Mouse (Mus musculus) forebrain, embryonic 16.5 days (tissue): Measurements from ENCODE around the gene Ptpn14. TPM values are rescaled to one million over a fixed set of nuclear protein-coding genes. Genes with fewer than 3 reads are reported as not detected.

Experiments
- ATAC-seq: fragments of 200-750 bp; cut with Nextera tagmentation; 2 replicates; pipeline ENCODE4 v1.8.0; 2017; ENCODE audit warnings: mild to moderate bottlenecking, moderate library complexity
- H3K27ac ChIP-seq: fragments of 300-500 bp; sonication (generic); 2 replicates; pipeline ENCODE4 v1.5.1; 2014; ENCODE audit warnings: low read length, control low read depth
- H3K27me3 ChIP-seq: fragments of 300-500 bp; sonication (generic); replicated peaks from 2 replicates; pipeline ENCODE4 v1.6.1; 2014; ENCODE audit warnings: low read length; ENCODE audit not compliant: control insufficient read depth, insufficient read depth
- H3K36me3 ChIP-seq: fragments of 300-500 bp; sonication (generic); 2 replicates; pipeline ENCODE4 v1.6.1; 2014; ENCODE audit not compliant: control insufficient read depth, insufficient read depth
- H3K4me1 ChIP-seq: fragments of 300-500 bp; sonication (generic); replicated peaks from 2 replicates; pipeline ENCODE4 v1.6.1; 2014; ENCODE audit warnings: low read length; ENCODE audit not compliant: control insufficient read depth, insufficient read depth
- H3K4me2 ChIP-seq: fragments of 300-500 bp; sonication (generic); 2 replicates; pipeline ENCODE4 v1.6.1; 2014; ENCODE audit warnings: mild to moderate bottlenecking, low read length, control low read depth
- H3K4me3 ChIP-seq: fragments of 300-500 bp; sonication (generic); replicated peaks from 2 replicates; pipeline ENCODE4 v1.5.1; 2014; ENCODE audit warnings: mild to moderate bottlenecking, low read length, control low read depth
- H3K9ac ChIP-seq: fragments of 300-500 bp; sonication (generic); replicated peaks from 2 replicates; pipeline ENCODE4 v1.6.1; 2014; ENCODE audit warnings: low read depth, low read length, control low read depth
- H3K9me3 ChIP-seq: fragments of 300-500 bp; sonication (generic); 2 replicates; pipeline ENCODE4 v1.6.1; 2016; ENCODE audit warnings: low read length; ENCODE audit not compliant: control insufficient read depth
- WGBS: fragments of 180-500 bp; shearing (Covaris S2); extraction: QIAGEN DNeasy Blood & Tissue Kit; methylation state at CpG from one replicate; pipeline ENCODE4 v1.1.7; 2014; 5-methylcytosine and 5-hydroxymethylcytosine counted together
- polyA plus RNA-seq: library from polyadenylated mRNA; unstranded; fragments of >200 nt; fragmentation: Nextera tagmentation; extraction: Ambion mirVana; gene quantifications from 2 replicates; pipeline ENCODE4 v1.2.1, GENCODE M21; 2015

The Ptpn14 gene
- polyA plus RNA-seq, 1 experiment from 2014 or later: 0.85 TPM

- no peaks in the 10 kb centered on the region for H3K9me3 ChIP-seq
- no peak overlapping the region for H3K9ac ChIP-seq
- no peaks in the 10 kb centered on the region for H3K4me1 ChIP-seq
- WGBS: 84% methylated on average over 8 of the region's 8 CpGs
- no peak overlapping the region for H3K4me3 ChIP-seq
- no peaks in the 10 kb centered on the region for H3K36me3 ChIP-seq
- ATAC-seq: no peak
- no peak overlapping the region for H3K4me2 ChIP-seq
- H3K27ac ChIP-seq: no peak overlapping the region
- no peaks in the 10 kb centered on the region for H3K27me3 ChIP-seq
Observed at GRCm38 (mm10) chr1:189709001-189709400, 19.1 kb upstream of the Ptpn14 start.

- Histone ChIP-seq H3K36me3 (no peaks in the 10 kb centered on the region), H3K4me1 (no peaks in the 10 kb centered on the region), H3K27me3 (no peaks in the 10 kb centered on the region), H3K9ac (no peak overlapping the region), H3K4me2 (no peak overlapping the region), H3K27ac (no peak overlapping the region), H3K9me3 (no peaks in the 10 kb centered on the region), H3K4me3 (no peak overlapping the region)
- ATAC-seq: no peak
- 73% methylated on average over 19 of the region's 19 CpGs for WGBS
Observed at GRCm38 (mm10) chr1:189715915-189716797, 11.9 kb upstream of the Ptpn14 start.

- H3K9me3 ChIP-seq: no peaks in the 10 kb centered on the region
- H3K4me1 ChIP-seq: no peaks in the 10 kb centered on the region
- no peak overlapping the region for H3K4me2 ChIP-seq
- no peak for ATAC-seq
- WGBS: 94% methylated on average over 11 of the region's 11 CpGs
- no peak overlapping the region for H3K4me3 ChIP-seq
- no peak overlapping the region for H3K27ac ChIP-seq
- no peak overlapping the region for H3K9ac ChIP-seq
- no peaks in the 10 kb centered on the region for H3K36me3 ChIP-seq
- no peaks in the 10 kb centered on the region for H3K27me3 ChIP-seq
Observed at GRCm38 (mm10) chr1:189717546-189717945, 10.5 kb upstream of the Ptpn14 start.

- no peak for ATAC-seq
- no peak overlapping the region for H3K9ac ChIP-seq
- no peaks in the 10 kb centered on the region for H3K36me3 ChIP-seq
- H3K4me3 ChIP-seq: no peak overlapping the region
- WGBS: 78% methylated on average over 5 of the region's 5 CpGs
- H3K9me3 ChIP-seq: no peaks in the 10 kb centered on the region
- no peaks in the 10 kb centered on the region for H3K4me1 ChIP-seq
- no peak overlapping the region for H3K4me2 ChIP-seq
- no peaks in the 10 kb centered on the region for H3K27me3 ChIP-seq
- H3K27ac ChIP-seq: no peak overlapping the region
Observed at GRCm38 (mm10) chr1:189718600-189718999, 9.5 kb upstream of the Ptpn14 start.

- H3K4me3 ChIP-seq: no peak overlapping the region
- 0 out of 2 replicates have a peak, but pooled peaks cover 2% of the 10 kb centered on the region for H3K9me3 ChIP-seq
- WGBS: 67% methylated on average over 4 of the region's 4 CpGs
- ATAC-seq: no peak
- peaks cover 16% of the 10 kb centered on the region for H3K4me1 ChIP-seq
- peaks cover 45% of the 10 kb centered on the region for H3K27me3 ChIP-seq
- no peak overlapping the region for H3K9ac ChIP-seq
- no peak overlapping the region for H3K27ac ChIP-seq
- H3K36me3 ChIP-seq: no peaks in the 10 kb centered on the region
- no peak overlapping the region for H3K4me2 ChIP-seq
Observed at GRCm38 (mm10) chr1:189726121-189726520, 1.9 kb upstream of the Ptpn14 start.

GRCm38 (mm10) chr1:189727346-189727883 lies 653 bp upstream of the Ptpn14 start:
- 0 out of 2 replicates have a peak, but pooled peaks cover 2% of the 10 kb centered on the region for H3K9me3 ChIP-seq
- WGBS: 1% methylated on average over 22 of the region's 22 CpGs
- ATAC-seq: peak; percentile 21; the same call in 1 of the 2 replicates
- H3K9ac ChIP-seq: peak overlapping the region; percentile 54
- H3K27me3 ChIP-seq: peaks cover 48% of the 10 kb centered on the region
- H3K4me3 ChIP-seq: peak overlapping the region; percentile 57
- 0 out of 2 replicates have a peak overlapping the region, but pooled peaks have one; percentile 28 for H3K27ac ChIP-seq
- H3K4me2 ChIP-seq: peak overlapping the region; percentile 93
- no peaks in the 10 kb centered on the region for H3K36me3 ChIP-seq
- H3K4me1 ChIP-seq: peaks cover 16% of the 10 kb centered on the region

GRCm38 (mm10) chr1:189728784-189729115 lies 682 bp downstream of the Ptpn14 start:
- 1% methylated on average over 15 of the region's 15 CpGs for WGBS
- peak overlapping the region; percentile 57 for H3K4me3 ChIP-seq
- H3K27me3 ChIP-seq: peaks cover 48% of the 10 kb centered on the region
- peak overlapping the region; percentile 93 for H3K4me2 ChIP-seq
- H3K4me1 ChIP-seq: peaks cover 16% of the 10 kb centered on the region
- H3K9me3 ChIP-seq: 0 out of 2 replicates have a peak, but pooled peaks cover 2% of the 10 kb centered on the region
- ATAC-seq: peak; percentile 9; the same call in 1 of the 2 replicates
- H3K27ac ChIP-seq: no peak overlapping the region
- H3K9ac ChIP-seq: peak overlapping the region; percentile 54
- H3K36me3 ChIP-seq: no peaks in the 10 kb centered on the region

- peaks cover 48% of the 10 kb centered on the region for H3K27me3 ChIP-seq
- no peak overlapping the region for H3K27ac ChIP-seq
- WGBS: 9% methylated on average over 17 of the region's 17 CpGs
- 0 out of 2 replicates have a peak, but pooled peaks cover 2% of the 10 kb centered on the region for H3K9me3 ChIP-seq
- H3K36me3 ChIP-seq: no peaks in the 10 kb centered on the region
- H3K4me1 ChIP-seq: peaks cover 16% of the 10 kb centered on the region
- H3K4me2 ChIP-seq: peak overlapping the region; percentile 93
- peak overlapping the region; percentile 57 for H3K4me3 ChIP-seq
- no peak for ATAC-seq
- no peak overlapping the region for H3K9ac ChIP-seq
Observed at GRCm38 (mm10) chr1:189729141-189729815, 1.2 kb downstream of the Ptpn14 start.

GRCm38 (mm10) chr1:189731697-189732096 lies 3.6 kb downstream of the Ptpn14 start:
- no peak overlapping the region for H3K4me3 ChIP-seq
- WGBS: 56% methylated on average over 10 of the region's 10 CpGs
- H3K4me1 ChIP-seq: peaks cover 16% of the 10 kb centered on the region
- no peaks in the 10 kb centered on the region for H3K9me3 ChIP-seq
- no peak overlapping the region for H3K27ac ChIP-seq
- H3K9ac ChIP-seq: no peak overlapping the region
- ATAC-seq: no peak
- peaks cover 43% of the 10 kb centered on the region for H3K27me3 ChIP-seq
- H3K36me3 ChIP-seq: no peaks in the 10 kb centered on the region
- no peak overlapping the region for H3K4me2 ChIP-seq
